9 mouse cellular contexts compared by ENCODE assay signal in the genomic region with DNA sequence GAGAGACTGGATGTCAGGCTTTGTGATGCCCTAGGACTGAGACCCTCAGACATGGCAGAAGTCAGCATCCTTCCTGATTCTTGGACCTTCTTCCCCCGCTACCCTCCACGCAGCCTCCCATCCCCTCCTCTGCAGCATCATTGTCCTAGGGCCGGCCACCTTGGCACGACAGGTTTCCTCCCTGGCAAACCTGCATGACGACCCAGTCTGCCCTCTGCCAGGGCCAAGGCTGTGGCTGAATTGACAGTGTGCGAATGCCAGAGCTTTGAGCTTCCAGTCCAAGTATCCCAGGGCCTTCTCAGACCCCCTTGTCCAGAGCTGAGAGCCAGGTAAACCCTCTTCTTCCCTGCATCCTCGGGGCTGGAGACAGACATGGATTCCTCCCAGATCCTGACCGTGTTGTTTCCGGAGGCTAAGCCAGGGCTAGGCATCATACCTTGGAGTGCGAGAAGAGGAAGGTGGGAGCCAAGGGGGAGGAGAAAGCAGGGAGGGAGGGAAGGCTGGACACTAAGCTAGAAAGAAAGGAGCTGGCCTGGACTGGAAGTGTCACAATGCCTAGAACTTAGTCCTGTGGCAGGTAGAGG. TPM values are rescaled to one million over a fixed set of nuclear protein-coding genes. Genes with fewer than 3 reads are reported as not detected.
A peak's percentile ranks its signal among the peaks of the same experiment; 100 is the strongest.
DNase-seq lines count a peak whose midpoint lies in the region; ATAC-seq and TF ChIP-seq lines count a peak whose summit lies in the region.
"Had no signal": no experiment of that assay in that cellular context is flagged by ENCODE, and none has a peak within 500 bp of the region (broad histone marks: within the 10 kb centered on the region; RNA-seq: fewer than 3 reads in every experiment).

A gene (plus strand): TSS at position 534 of the 584 bp plus-strand sequence.

- no peak for TF ChIP-seq CTCF in spleen, adult 2 months (IDR thresholded peaks at IDR 0.05; ENCODE audit: extremely low read depth, insufficient read depth, insufficient read length, insufficient replicate concordance)
- no peak for TF ChIP-seq CTCF in stomach, postnatal 0 days (IDR thresholded peaks at IDR 0.05; ENCODE audit: low read depth)

- H3K36me3 ChIP-seq in spleen, adult 2 months (ENCODE audit: control insufficient read depth, insufficient read depth, low read length): no peaks in the 10 kb centered on the region
- no peaks in the 10 kb centered on the region for H3K36me3 ChIP-seq in limb, embryonic 14.5 days (ENCODE audit: control insufficient read depth, insufficient read depth, low read length)
- no peaks in the 10 kb centered on the region for H3K36me3 ChIP-seq in stomach, postnatal 0 days (ENCODE audit: control insufficient read depth, insufficient read depth, low read length)

- TF ChIP-seq EP300 in stomach, postnatal 0 days (optimal IDR thresholded peaks at IDR 0.05): no peak

- DNase-seq in cerebellum, adult 9-10 months: peak; percentile 45
- no peak for DNase-seq in cerebellum, adult 11 months
- DNase-seq in spleen, adult 2 months (ENCODE audit: low read depth in 1 of 2, low spot score in 2 of 2): no peak
- no peak for DNase-seq in spleen, postnatal 10 days (ENCODE audit: low spot score in 2 of 2)
- DNase-seq in limb, embryonic 14.5 days (ENCODE audit: low spot score): no peak
- DNase-seq in stomach, postnatal 0 days (ENCODE audit: low spot score): no peak
- DNase-seq in urinary bladder, adult 18-20 months (ENCODE audit: low spot score in 2 of 2): no peak
- no peak for DNase-seq in retina, embryonic 14.5 days (ENCODE audit: low spot score)
- DNase-seq: kidney, postnatal 36 days had no signal

- H3K27me3 ChIP-seq in spleen, adult 2 months (ENCODE audit: control insufficient read depth, insufficient read depth, low read length): peaks cover 10% of the 10 kb centered on the region
- H3K27me3 ChIP-seq in limb, embryonic 14.5 days (ENCODE audit: control insufficient read depth, insufficient read depth, low read length): peaks cover 19% of the 10 kb centered on the region
- 0 out of 2 replicates have a peak, but pooled peaks cover 2% of the 10 kb centered on the region for H3K27me3 ChIP-seq in stomach, postnatal 0 days (ENCODE audit: control insufficient read depth, insufficient read depth, low read length)

- H3K27ac ChIP-seq in spleen, adult 2 months (ENCODE audit: insufficient read depth, low read length): no peak within 1 kb of the TSS
- H3K27ac ChIP-seq in limb, embryonic 14.5 days (replicated peaks; ENCODE audit: low read depth, low read length): no peak within 1 kb of the TSS
- no peak within 1 kb of the TSS for H3K27ac ChIP-seq in stomach, postnatal 0 days (replicated peaks)

- WGBS in spleen, adult 2 months: 81% methylated on average over 10 of the region's 10 CpGs
- WGBS in limb, embryonic 14.5 days: 47% methylated on average over 10 of the region's 10 CpGs
- WGBS in stomach, postnatal 0 days: 51% methylated on average over 10 of the region's 10 CpGs

- H3K4me2 ChIP-seq in limb, embryonic 14.5 days (replicated peaks; ENCODE audit: low read depth, low read length, severe bottlenecking): peak within 1 kb of the TSS; percentile 99
- H3K4me2 ChIP-seq in stomach, postnatal 0 days (replicated peaks; ENCODE audit: low read depth): peak within 1 kb of the TSS; percentile 97; the same call in 1 of the 2 replicates

- TF ChIP-seq POLR2A in spleen, adult 2 months (IDR thresholded peaks at IDR 0.05; ENCODE audit: low read depth, low read length): no peak
- TF ChIP-seq POLR2A in limb, embryonic 14.5 days (IDR thresholded peaks at IDR 0.05; ENCODE audit: borderline replicate concordance, extremely low read depth, insufficient read depth, insufficient read length): no peak

- peaks cover 19% of the 10 kb centered on the region for H3K4me1 ChIP-seq in spleen, adult 2 months (ENCODE audit: control insufficient read depth, insufficient read depth, insufficient read length)
- peaks cover 23% of the 10 kb centered on the region for H3K4me1 ChIP-seq in limb, embryonic 14.5 days (ENCODE audit: control insufficient read depth, insufficient read depth, low read length)
- no peaks in the 10 kb centered on the region for H3K4me1 ChIP-seq in stomach, postnatal 0 days (replicated peaks; ENCODE audit: control insufficient read depth, insufficient read depth)

- ATAC-seq in limb, embryonic 14.5 days (ENCODE audit: low FRiP score, low read depth): no peak
- no peak for ATAC-seq in stomach, postnatal 0 days (ENCODE audit: low FRiP score, low TSS enrichment)

- no peaks in the 10 kb centered on the region for H3K9me3 ChIP-seq in limb, embryonic 14.5 days (ENCODE audit: control insufficient read depth, low read length)
- H3K9me3 ChIP-seq in stomach, postnatal 0 days (ENCODE audit: control insufficient read depth, low read length): no peaks in the 10 kb centered on the region

- peak within 1 kb of the TSS; percentile 69 for H3K9ac ChIP-seq in limb, embryonic 14.5 days (ENCODE audit: low read depth, low read length, severe bottlenecking)
- no peak within 1 kb of the TSS for H3K9ac ChIP-seq in stomach, postnatal 0 days (ENCODE audit: low read length)

- no peak within 1 kb of the TSS for H3K4me3 ChIP-seq in spleen, adult 2 months (ENCODE audit: extremely low read depth, insufficient read depth, insufficient read length)
- peak within 1 kb of the TSS; percentile 59 for H3K4me3 ChIP-seq in limb, embryonic 14.5 days (replicated peaks; ENCODE audit: low read length)
- no peak within 1 kb of the TSS for H3K4me3 ChIP-seq in stomach, postnatal 0 days (ENCODE audit: low read depth, low read length)

RNA-seq across cellular contexts. Expression of the gene that starts here (rescaled TPM):
- 15.5 and 19.1 TPM in 2 replicates for polyA plus RNA-seq in spleen, adult 2 months (2012; rRNA removed)
- polyA plus RNA-seq in limb, embryonic 14.5 days (2012; rRNA removed): 1.3 TPM in 2 replicates
- polyA plus RNA-seq in limb, embryonic 14.5 days (2014; fragmentation: Nextera tagmentation; extraction: Ambion mirVana): 0.34 and 1.1 TPM in 2 replicates
- polyA plus RNA-seq in stomach, postnatal 0 days (2015; fragmentation: Nextera tagmentation; extraction: Ambion mirVana): 1.9 and 2.1 TPM in 2 replicates
